Mouse (Mus musculus): ENCODE results near the gene Wnt9a. TPM values are rescaled to one million over a fixed set of nuclear protein-coding genes. Genes with fewer than 3 reads are reported as not detected.
"Not testable (repeated sequence)": the region's sequence is repeated elsewhere in the genome, so short reads cannot be mapped to it uniquely, and the experiment has no call there.

The Wnt9a gene
- polyA plus RNA-seq, 1 experiment from 2014 or later: 1.6 TPM

DNA sequence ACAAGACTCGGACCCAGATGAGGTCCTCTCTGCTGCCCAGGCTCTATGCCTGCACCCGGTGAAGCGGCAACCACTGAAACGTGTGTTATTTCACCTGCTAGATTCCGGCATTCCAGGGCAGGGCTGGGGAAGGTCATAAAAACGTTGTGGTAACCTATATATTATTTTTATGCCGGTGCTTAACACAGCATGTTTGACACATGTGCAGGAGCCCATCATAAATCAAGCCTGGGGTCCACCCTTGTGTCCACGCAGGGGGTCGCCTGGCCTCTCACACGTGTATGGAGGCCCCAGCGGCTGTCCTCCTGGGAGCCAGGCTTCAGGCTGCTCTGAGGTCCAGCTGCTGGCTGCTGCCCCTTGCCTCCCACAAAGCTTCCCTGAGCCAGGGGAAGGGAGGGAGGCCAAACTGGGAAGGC is 50.2 kb downstream of the Wnt9a start:
- no peak overlapping the region for H3K4me3 ChIP-seq (ENCODE audit: low read depth, low read length)
- WGBS (ENCODE audit: insufficient replicate concordance): 60% methylated on average over 11 of the region's 11 CpGs
- H3K27ac ChIP-seq (ENCODE audit: low read depth, low read length): no peak overlapping the region
- no peak overlapping the region for H3K9ac ChIP-seq (ENCODE audit: low read depth, low read length)
- H3K9me3 ChIP-seq (replicated peaks; ENCODE audit: control insufficient read depth, low read length): no peaks in the 10 kb centered on the region
- H3K4me1 ChIP-seq (ENCODE audit: control insufficient read depth, insufficient read depth, low read length): no peaks in the 10 kb centered on the region
- no peaks in the 10 kb centered on the region for H3K27me3 ChIP-seq (ENCODE audit: control insufficient read depth, insufficient read depth, low read length)
- H3K4me2 ChIP-seq: no peak overlapping the region
- ATAC-seq (replicated peaks; ENCODE audit: insufficient number of reproducible peaks, low FRiP score, low TSS enrichment): no peak
- no peaks in the 10 kb centered on the region for H3K36me3 ChIP-seq (ENCODE audit: control insufficient read depth, insufficient read depth, low read length)

DNA sequence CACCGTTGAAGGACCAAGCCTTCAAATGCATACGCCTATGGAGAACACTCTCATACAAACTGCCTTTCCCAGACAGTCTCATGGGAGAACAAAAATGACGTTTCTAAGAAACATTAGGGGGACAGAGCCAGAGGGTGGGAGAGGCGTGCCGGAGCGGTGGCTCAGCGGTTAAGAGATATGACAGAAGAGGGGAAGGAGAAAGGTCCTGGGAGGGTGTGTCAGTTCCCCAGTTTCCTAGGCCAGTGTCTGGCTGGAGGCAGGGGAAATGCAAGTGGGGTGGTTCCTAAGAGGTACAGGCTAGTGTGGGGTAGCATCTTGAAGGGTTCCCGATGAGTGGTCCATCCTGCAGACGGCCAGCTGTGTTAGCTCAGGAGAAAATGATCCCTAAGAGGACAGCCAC is 54.6 kb downstream of the Wnt9a start:
- Histone ChIP-seq H3K4me1 (ENCODE audit: control insufficient read depth, insufficient read depth, low read length) (0 out of 2 replicates have a peak, but pooled peaks cover 2% of the 10 kb centered on the region), H3K4me2 (no peak overlapping the region), H3K9ac (ENCODE audit: low read depth, low read length) (no peak overlapping the region), H3K4me3 (ENCODE audit: low read depth, low read length) (no peak overlapping the region), H3K27me3 (ENCODE audit: control insufficient read depth, insufficient read depth, low read length) (no peaks in the 10 kb centered on the region), H3K9me3 (replicated peaks; ENCODE audit: control insufficient read depth, low read length) (no peaks in the 10 kb centered on the region), H3K36me3 (ENCODE audit: control insufficient read depth, insufficient read depth, low read length) (no peaks in the 10 kb centered on the region), H3K27ac (ENCODE audit: low read depth, low read length) (no peak overlapping the region)
- no peak for ATAC-seq (replicated peaks; ENCODE audit: insufficient number of reproducible peaks, low FRiP score, low TSS enrichment)
- 82% methylated on average over 9 of the region's 9 CpGs for WGBS (ENCODE audit: insufficient replicate concordance)

DNA sequence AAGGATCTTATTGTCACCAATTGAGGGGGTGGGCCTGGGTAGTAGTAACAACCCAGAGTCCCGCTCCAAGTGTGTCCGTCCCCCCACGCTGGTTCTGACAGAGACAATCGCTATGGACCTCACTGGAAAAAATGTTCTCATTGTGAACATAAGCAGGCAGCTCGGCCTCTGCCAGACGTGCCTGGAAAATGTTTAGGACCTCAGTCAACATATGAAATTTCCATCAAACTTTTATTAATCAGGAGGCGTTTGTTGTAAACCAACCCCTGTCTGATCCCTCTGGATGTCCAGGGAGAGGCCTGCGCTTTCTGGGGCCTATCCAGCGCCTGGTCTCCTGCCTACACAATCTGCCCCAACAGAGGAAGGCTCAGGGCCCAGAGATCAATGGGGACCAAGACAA is 57.3 kb downstream of the Wnt9a start:
- no peak for ATAC-seq (replicated peaks; ENCODE audit: insufficient number of reproducible peaks, low FRiP score, low TSS enrichment)
- Histone ChIP-seq H3K27ac (ENCODE audit: low read depth, low read length) (no peak overlapping the region), H3K9ac (ENCODE audit: low read depth, low read length) (no peak overlapping the region), H3K4me3 (ENCODE audit: low read depth, low read length) (no peak overlapping the region), H3K27me3 (ENCODE audit: control insufficient read depth, insufficient read depth, low read length) (no peaks in the 10 kb centered on the region), H3K4me1 (ENCODE audit: control insufficient read depth, insufficient read depth, low read length) (0 out of 2 replicates have a peak, but pooled peaks cover 2% of the 10 kb centered on the region), H3K4me2 (no peak overlapping the region), H3K36me3 (ENCODE audit: control insufficient read depth, insufficient read depth, low read length) (no peaks in the 10 kb centered on the region), H3K9me3 (replicated peaks; ENCODE audit: control insufficient read depth, low read length) (no peaks in the 10 kb centered on the region)
- 81% methylated on average over 9 of the region's 9 CpGs for WGBS (ENCODE audit: insufficient replicate concordance)

DNA sequence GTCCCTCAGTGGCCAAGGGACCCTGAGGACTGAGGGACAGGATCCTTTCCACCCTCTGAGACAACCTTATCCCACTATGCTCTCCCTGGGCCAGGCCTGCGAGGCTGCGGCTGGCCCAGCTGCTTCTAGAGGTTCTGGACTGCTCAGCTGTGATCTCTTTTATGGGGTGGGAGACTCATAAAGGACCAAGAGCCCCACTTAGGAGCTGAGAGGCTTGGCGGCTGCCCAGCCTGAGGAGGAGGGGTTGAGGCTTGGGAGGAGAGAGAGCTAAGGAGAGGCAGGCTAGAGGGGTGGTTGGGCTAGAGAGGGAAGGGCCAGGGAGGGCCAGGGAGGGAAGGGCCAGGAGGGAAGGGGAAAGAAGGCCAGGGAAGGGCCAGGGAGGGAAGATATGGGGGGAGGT is 57.7 kb downstream of the Wnt9a start:
- Histone ChIP-seq H3K9me3 (replicated peaks; ENCODE audit: control insufficient read depth, low read length) (no peaks in the 10 kb centered on the region), H3K4me1 (ENCODE audit: control insufficient read depth, insufficient read depth, low read length) (0 out of 2 replicates have a peak, but pooled peaks cover 2% of the 10 kb centered on the region), H3K36me3 (ENCODE audit: control insufficient read depth, insufficient read depth, low read length) (no peaks in the 10 kb centered on the region), H3K9ac (ENCODE audit: low read depth, low read length) (no peak overlapping the region), H3K4me2 (no peak overlapping the region), H3K27ac (ENCODE audit: low read depth, low read length) (no peak overlapping the region), H3K27me3 (ENCODE audit: control insufficient read depth, insufficient read depth, low read length) (no peaks in the 10 kb centered on the region), H3K4me3 (ENCODE audit: low read depth, low read length) (no peak overlapping the region)
- 50% methylated on average over 3 of the region's 3 CpGs for WGBS (ENCODE audit: insufficient replicate concordance)
- no peak for ATAC-seq (replicated peaks; ENCODE audit: insufficient number of reproducible peaks, low FRiP score, low TSS enrichment)

DNA sequence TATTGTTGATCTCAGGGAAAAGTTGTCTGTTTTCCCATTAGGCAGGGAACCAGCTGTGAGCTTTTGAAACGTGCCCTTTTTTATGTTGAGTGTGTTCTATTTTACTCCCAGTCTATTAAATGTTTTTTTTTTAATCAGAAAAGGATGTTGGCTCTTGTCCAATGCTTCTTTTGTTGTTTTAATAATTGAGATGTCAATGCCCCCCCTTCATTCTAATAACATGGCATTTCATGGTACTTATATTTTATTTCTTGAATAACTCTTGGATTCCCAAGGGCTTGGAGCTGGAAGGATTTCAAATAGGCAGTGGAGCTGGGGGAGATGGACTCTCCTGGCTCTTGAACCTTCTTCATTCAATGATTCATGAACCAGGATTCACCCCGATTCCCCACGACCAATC is 59.3 kb downstream of the Wnt9a start:
- H3K4me2 ChIP-seq: no peak overlapping the region
- H3K9ac ChIP-seq (ENCODE audit: low read depth, low read length): no peak overlapping the region
- H3K4me1 ChIP-seq (ENCODE audit: control insufficient read depth, insufficient read depth, low read length): 0 out of 2 replicates have a peak, but pooled peaks cover 2% of the 10 kb centered on the region
- H3K9me3 ChIP-seq (replicated peaks; ENCODE audit: control insufficient read depth, low read length): no peaks in the 10 kb centered on the region
- H3K36me3 ChIP-seq (ENCODE audit: control insufficient read depth, insufficient read depth, low read length): no peaks in the 10 kb centered on the region
- no peak for ATAC-seq (replicated peaks; ENCODE audit: insufficient number of reproducible peaks, low FRiP score, low TSS enrichment)
- H3K27ac ChIP-seq (ENCODE audit: low read depth, low read length): no peak overlapping the region
- no peak overlapping the region for H3K4me3 ChIP-seq (ENCODE audit: low read depth, low read length)
- WGBS (ENCODE audit: insufficient replicate concordance): 81% methylated on average over 3 of the region's 3 CpGs
- no peaks in the 10 kb centered on the region for H3K27me3 ChIP-seq (ENCODE audit: control insufficient read depth, insufficient read depth, low read length)

DNA sequence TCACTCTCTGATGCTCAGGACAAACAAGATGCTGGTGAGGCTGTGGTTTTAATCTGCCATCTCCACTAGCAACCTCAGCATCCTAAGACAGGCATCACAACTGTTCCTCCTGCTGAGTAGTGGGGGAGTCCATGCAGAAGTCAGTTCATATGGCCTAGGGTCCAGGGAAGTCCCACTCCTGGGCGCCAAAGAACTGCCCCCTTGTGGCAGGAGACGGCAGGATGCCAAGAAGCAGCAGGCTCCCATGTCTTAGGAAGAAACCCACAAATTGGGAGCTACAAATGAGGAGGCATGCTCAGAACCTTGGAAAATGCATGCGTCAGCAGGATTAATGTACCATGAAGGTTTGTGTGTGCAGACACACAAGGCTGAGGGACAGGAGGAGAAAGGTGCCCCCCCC is 59.9 kb downstream of the Wnt9a start:
- ATAC-seq (replicated peaks; ENCODE audit: insufficient number of reproducible peaks, low FRiP score, low TSS enrichment): no peak
- H3K27ac ChIP-seq (ENCODE audit: low read depth, low read length): no peak overlapping the region
- H3K9ac ChIP-seq (ENCODE audit: low read depth, low read length): no peak overlapping the region

DNA sequence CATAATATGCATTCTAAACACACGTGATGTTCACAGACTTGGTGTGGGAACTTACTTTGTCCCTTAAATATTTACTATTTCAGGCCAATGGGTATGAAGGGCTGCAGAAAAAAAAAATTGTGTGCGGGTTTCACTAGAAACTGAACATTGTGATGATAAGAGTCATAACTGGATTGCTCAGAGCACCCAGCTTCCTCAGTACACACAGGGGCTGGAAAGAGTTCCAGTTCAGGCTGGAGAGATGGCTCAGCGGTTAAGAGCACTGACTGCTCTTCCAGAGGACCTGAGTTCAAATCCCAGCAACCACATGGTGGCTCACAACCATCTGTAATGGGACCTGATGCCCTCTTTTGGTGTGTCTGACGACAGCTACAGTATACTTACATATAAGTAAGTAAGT is 61.2 kb downstream of the Wnt9a start:
- not testable (repeated sequence) for H3K9ac ChIP-seq (ENCODE audit: low read depth, low read length); H3K9me3 ChIP-seq (replicated peaks; ENCODE audit: control insufficient read depth, low read length); ATAC-seq (replicated peaks; ENCODE audit: insufficient number of reproducible peaks, low FRiP score, low TSS enrichment); H3K4me3 ChIP-seq (ENCODE audit: low read depth, low read length); H3K36me3 ChIP-seq (ENCODE audit: control insufficient read depth, insufficient read depth, low read length); H3K27ac ChIP-seq (ENCODE audit: low read depth, low read length); H3K4me2 ChIP-seq; H3K4me1 ChIP-seq (ENCODE audit: control insufficient read depth, insufficient read depth, low read length); H3K27me3 ChIP-seq (ENCODE audit: control insufficient read depth, insufficient read depth, low read length)
- 72% methylated on average over 4 of the region's 4 CpGs for WGBS (ENCODE audit: insufficient replicate concordance)

More for the DNA sequence above, 59.9 kb downstream of the Wnt9a start:
- 30% methylated on average over 3 of the region's 3 CpGs for WGBS (ENCODE audit: insufficient replicate concordance)
- Histone ChIP-seq H3K4me3 (ENCODE audit: low read depth, low read length) (no peak overlapping the region), H3K36me3 (ENCODE audit: control insufficient read depth, insufficient read depth, low read length) (no peaks in the 10 kb centered on the region), H3K4me2 (no peak overlapping the region), H3K27me3 (ENCODE audit: control insufficient read depth, insufficient read depth, low read length) (no peaks in the 10 kb centered on the region), H3K9me3 (replicated peaks; ENCODE audit: control insufficient read depth, low read length) (no peaks in the 10 kb centered on the region), H3K4me1 (ENCODE audit: control insufficient read depth, insufficient read depth, low read length) (0 out of 2 replicates have a peak, but pooled peaks cover 2% of the 10 kb centered on the region)

DNA sequence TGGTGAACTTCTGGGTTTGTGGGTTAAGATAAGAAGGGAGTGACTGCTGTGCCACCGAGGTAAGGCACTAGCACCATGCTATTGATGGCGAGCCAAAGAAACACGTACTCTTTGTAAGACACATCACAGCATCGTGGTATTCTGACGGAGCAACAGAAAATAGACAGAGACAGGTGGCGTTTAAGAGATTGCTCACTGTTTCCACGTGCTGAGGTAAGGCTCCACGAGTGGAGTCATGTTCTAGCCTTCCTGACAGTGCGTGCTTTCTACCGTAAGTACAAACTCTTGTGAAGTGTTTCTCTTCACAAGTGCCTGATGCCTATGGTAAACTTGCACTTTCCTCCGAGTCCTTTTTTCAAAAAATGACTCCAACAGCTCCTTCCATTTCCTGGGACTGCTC is 63.1 kb downstream of the Wnt9a start:
- Histone ChIP-seq H3K4me2 (no peak overlapping the region), H3K27ac (ENCODE audit: low read depth, low read length) (no peak overlapping the region), H3K9ac (ENCODE audit: low read depth, low read length) (no peak overlapping the region), H3K36me3 (ENCODE audit: control insufficient read depth, insufficient read depth, low read length) (no peaks in the 10 kb centered on the region), H3K27me3 (ENCODE audit: control insufficient read depth, insufficient read depth, low read length) (no peaks in the 10 kb centered on the region), H3K4me1 (ENCODE audit: control insufficient read depth, insufficient read depth, low read length) (no peaks in the 10 kb centered on the region), H3K4me3 (ENCODE audit: low read depth, low read length) (no peak overlapping the region), H3K9me3 (replicated peaks; ENCODE audit: control insufficient read depth, low read length) (no peaks in the 10 kb centered on the region)
- no peak for ATAC-seq (replicated peaks; ENCODE audit: insufficient number of reproducible peaks, low FRiP score, low TSS enrichment)
- 74% methylated on average over 11 of the region's 11 CpGs for WGBS (ENCODE audit: insufficient replicate concordance)

DNA sequence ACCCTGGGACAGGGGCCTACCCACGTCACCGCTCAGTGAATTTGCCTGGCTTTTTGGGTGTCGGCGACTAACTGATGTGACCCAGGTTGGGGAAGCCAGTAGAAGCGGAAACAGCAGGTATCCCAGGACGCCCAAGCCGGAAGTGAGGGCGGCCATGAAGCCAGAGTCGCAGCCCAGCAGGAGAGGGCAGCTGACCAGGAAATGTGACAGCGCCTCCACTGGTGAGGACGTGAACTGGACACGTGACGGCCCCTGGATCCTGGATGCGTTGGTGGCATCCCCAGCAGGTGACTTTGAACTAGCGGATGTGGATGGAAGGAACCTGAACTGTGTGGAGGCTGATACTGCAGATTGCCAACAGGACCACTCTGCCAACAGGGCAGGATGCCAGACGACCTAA is 68.7 kb downstream of the Wnt9a start, which contains the start of gene Prss38:
Gene Prss38 (minus strand): TSS at position 183 of the 400 bp plus-strand sequence.
- 65% methylated on average over 16 of the region's 16 CpGs for WGBS (ENCODE audit: insufficient replicate concordance)
- no peak for ATAC-seq (replicated peaks; ENCODE audit: insufficient number of reproducible peaks, low FRiP score, low TSS enrichment)

More for the DNA sequence above, 68.7 kb downstream of the Wnt9a start, which contains the start of gene Prss38:
- Histone ChIP-seq H3K27me3 (ENCODE audit: control insufficient read depth, insufficient read depth, low read length) (no peaks in the 10 kb centered on the region), H3K4me3 (ENCODE audit: low read depth, low read length) (no peak within 1 kb of the TSS), H3K27ac (ENCODE audit: low read depth, low read length) (no peak within 1 kb of the TSS), H3K4me2 (no peak within 1 kb of the TSS), H3K4me1 (ENCODE audit: control insufficient read depth, insufficient read depth, low read length) (no peaks in the 10 kb centered on the region), H3K9me3 (replicated peaks; ENCODE audit: control insufficient read depth, low read length) (no peaks in the 10 kb centered on the region), H3K9ac (ENCODE audit: low read depth, low read length) (no peak within 1 kb of the TSS), H3K36me3 (ENCODE audit: control insufficient read depth, insufficient read depth, low read length) (no peaks in the 10 kb centered on the region)
